Mouse (Mus musculus): ENCODE data around the gene Ssu72.

DNA sequence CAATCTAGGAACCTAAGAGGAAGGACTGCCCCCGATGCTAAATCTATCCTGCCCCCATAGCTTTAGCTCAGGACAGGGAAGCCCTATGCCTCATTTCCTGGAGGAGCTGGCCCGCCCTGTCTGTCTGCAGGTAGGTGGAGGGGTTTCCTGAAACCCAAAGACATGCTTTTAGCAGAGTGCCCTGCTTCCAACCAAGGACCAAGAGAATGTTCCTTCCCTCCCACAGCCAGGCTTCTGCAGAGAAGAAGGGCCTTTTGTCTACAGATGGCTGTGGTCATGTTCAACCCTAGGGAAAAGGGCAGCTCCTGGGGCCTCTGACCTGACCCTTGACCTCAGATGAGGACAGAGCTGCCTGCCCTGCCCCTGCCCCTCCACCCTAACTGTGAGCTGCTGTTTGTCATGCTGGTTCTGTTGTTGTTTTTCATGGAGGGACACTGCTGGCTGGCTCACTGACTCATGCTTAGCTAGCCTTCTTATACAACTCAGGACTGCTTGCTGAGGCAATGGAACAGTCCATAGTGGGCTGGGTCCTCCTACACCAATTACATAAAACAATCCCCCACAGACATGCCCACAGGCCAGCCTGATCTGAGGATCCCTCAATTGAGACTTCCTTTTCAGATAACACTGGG is 72.2 kb downstream of the Ssu72 start:
- TF ChIP-seq CTCF (IDR thresholded peaks at IDR 0.05; ENCODE audit: borderline replicate concordance, insufficient read depth, low read depth, low read length) (no peak), POLR2A (IDR thresholded peaks at IDR 0.05; ENCODE audit: borderline replicate concordance, insufficient read depth, low read length) (no peak)
